Mouse (Mus musculus): ENCODE measurements at regions not wholly inside any gene's neighbourhood (a gene's known extent, or its start where the extent isn't known, plus 50 kb on each side); places are given as distances from the start of the nearest gene placed in this dataset.

GRCm38 (mm10) chr11:24515568-24515967 is 437.7 kb downstream of the Bcl11a start:
- Histone ChIP-seq H3K4me3 (ENCODE audit: low read depth, low read length) (no peak overlapping the region), H3K36me3 (ENCODE audit: control insufficient read depth, insufficient read depth, low read length) (no peaks in the 10 kb centered on the region), H3K4me1 (replicated peaks; ENCODE audit: control insufficient read depth, insufficient read depth, low read length) (no peaks in the 10 kb centered on the region), H3K27ac (ENCODE audit: low read depth) (no peak overlapping the region), H3K4me2 (ENCODE audit: low read length) (no peak overlapping the region), H3K9ac (ENCODE audit: low read length) (no peak overlapping the region), H3K27me3 (replicated peaks; ENCODE audit: control insufficient read depth, insufficient read depth, low read length) (no peaks in the 10 kb centered on the region), H3K9me3 (ENCODE audit: control insufficient read depth, low read length) (no peaks in the 10 kb centered on the region)
- ATAC-seq (replicated peaks; ENCODE audit: low FRiP score, low TSS enrichment, low read depth) (no peak), DNase-seq (ENCODE audit: low spot score) (no peak)

- Histone ChIP-seq H3K27me3 (replicated peaks; ENCODE audit: control insufficient read depth, insufficient read depth, low read length) (no peaks in the 10 kb centered on the region), H3K4me1 (replicated peaks; ENCODE audit: control insufficient read depth, insufficient read depth, low read length) (no peaks in the 10 kb centered on the region), H3K4me2 (ENCODE audit: low read length) (no peak overlapping the region), H3K9ac (ENCODE audit: low read length) (no peak overlapping the region), H3K27ac (ENCODE audit: low read depth) (no peak overlapping the region), H3K36me3 (ENCODE audit: control insufficient read depth, insufficient read depth, low read length) (no peaks in the 10 kb centered on the region), H3K9me3 (ENCODE audit: control insufficient read depth, low read length) (no peaks in the 10 kb centered on the region), H3K4me3 (ENCODE audit: low read depth, low read length) (no peak overlapping the region)
- DNase-seq (ENCODE audit: low spot score) (no peak), ATAC-seq (replicated peaks; ENCODE audit: low FRiP score, low TSS enrichment, low read depth) (no peak)
- 61% methylated on average over 7 of the region's 7 CpGs for WGBS
These were observed 457.6 kb downstream of the Bcl11a start for GRCm38 (mm10) chr11:24535462-24535861.

DNA sequence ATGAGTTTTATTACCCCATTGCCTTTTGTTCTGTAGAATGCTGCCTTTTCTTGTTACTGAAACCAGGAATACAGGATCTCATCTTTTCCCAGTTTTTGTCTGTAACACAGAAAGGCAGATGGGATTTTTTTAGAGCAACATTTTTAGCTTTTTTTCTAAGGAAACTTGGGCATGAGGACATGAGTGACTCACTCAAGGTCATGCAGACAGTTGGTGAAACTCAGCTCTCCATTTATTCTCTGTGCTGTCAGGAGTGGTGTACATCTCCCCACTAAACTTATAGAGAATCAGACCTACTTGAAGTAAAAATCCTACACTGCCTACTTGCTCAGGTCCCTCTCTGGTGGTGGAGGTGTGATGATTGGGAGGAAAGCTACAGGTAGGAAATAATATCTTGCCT is 459.9 kb downstream of the Bcl11a start:
- no peaks in the 10 kb centered on the region for H3K9me3 ChIP-seq (ENCODE audit: control insufficient read depth, low read length)
- H3K9ac ChIP-seq (ENCODE audit: low read length) = no peak overlapping the region
- H3K36me3 ChIP-seq (ENCODE audit: control insufficient read depth, insufficient read depth, low read length) = no peaks in the 10 kb centered on the region
- H3K4me3 ChIP-seq (ENCODE audit: low read depth, low read length) = no peak overlapping the region
- H3K4me1 ChIP-seq (replicated peaks; ENCODE audit: control insufficient read depth, insufficient read depth, low read length) = no peaks in the 10 kb centered on the region
- no peaks in the 10 kb centered on the region for H3K27me3 ChIP-seq (replicated peaks; ENCODE audit: control insufficient read depth, insufficient read depth, low read length)
- ATAC-seq (replicated peaks; ENCODE audit: low FRiP score, low TSS enrichment, low read depth) (no peak), DNase-seq (ENCODE audit: low spot score) (no peak)
- no peak overlapping the region for H3K4me2 ChIP-seq (ENCODE audit: low read length)
- no peak overlapping the region for H3K27ac ChIP-seq (ENCODE audit: low read depth)

GRCm38 (mm10) chr11:24569655-24570054 is 491.8 kb downstream of the Bcl11a start:
- Histone ChIP-seq H3K4me1 (replicated peaks; ENCODE audit: control insufficient read depth, insufficient read depth, low read length) (no peaks in the 10 kb centered on the region), H3K36me3 (ENCODE audit: control insufficient read depth, insufficient read depth, low read length) (no peaks in the 10 kb centered on the region), H3K9ac (ENCODE audit: low read length) (no peak overlapping the region), H3K27ac (ENCODE audit: low read depth) (no peak overlapping the region), H3K4me2 (ENCODE audit: low read length) (no peak overlapping the region), H3K4me3 (ENCODE audit: low read depth, low read length) (no peak overlapping the region), H3K27me3 (replicated peaks; ENCODE audit: control insufficient read depth, insufficient read depth, low read length) (no peaks in the 10 kb centered on the region), H3K9me3 (ENCODE audit: control insufficient read depth, low read length) (no peaks in the 10 kb centered on the region)
- DNase-seq (ENCODE audit: low spot score) (no peak), ATAC-seq (replicated peaks; ENCODE audit: low FRiP score, low TSS enrichment, low read depth) (peak; percentile 98)

DNA sequence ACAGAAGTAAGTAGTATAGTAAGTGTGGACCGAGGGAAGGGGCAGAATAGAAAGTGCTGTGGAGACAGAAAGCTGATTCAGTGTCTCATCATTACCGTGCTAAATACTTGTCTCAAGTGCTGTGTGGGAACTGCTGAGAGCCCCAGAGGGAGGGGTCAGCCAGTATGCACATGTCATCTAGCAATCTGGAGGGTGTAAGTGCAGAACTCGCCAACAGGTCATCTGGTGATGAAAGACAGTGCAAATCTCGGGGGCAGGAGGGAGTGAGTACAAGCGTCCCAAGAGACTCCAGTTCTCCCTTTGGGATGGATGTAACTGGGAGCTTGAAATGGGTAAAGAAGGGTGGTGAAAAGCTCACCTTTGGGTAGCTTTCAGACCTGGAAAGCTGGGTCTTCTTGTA is 535.7 kb downstream of the Bcl11a start:
- Histone ChIP-seq H3K27me3 (replicated peaks; ENCODE audit: control insufficient read depth, insufficient read depth, low read length) (no peaks in the 10 kb centered on the region), H3K9me3 (ENCODE audit: control insufficient read depth, low read length) (no peaks in the 10 kb centered on the region), H3K4me2 (ENCODE audit: low read length) (no peak overlapping the region), H3K9ac (ENCODE audit: low read length) (no peak overlapping the region), H3K27ac (ENCODE audit: low read depth) (no peak overlapping the region), H3K36me3 (ENCODE audit: control insufficient read depth, insufficient read depth, low read length) (no peaks in the 10 kb centered on the region), H3K4me3 (ENCODE audit: low read depth, low read length) (no peak overlapping the region), H3K4me1 (replicated peaks; ENCODE audit: control insufficient read depth, insufficient read depth, low read length) (no peaks in the 10 kb centered on the region)
- DNase-seq (ENCODE audit: low spot score) = no peak
- WGBS = 39% methylated on average over 5 of the region's 5 CpGs
- ATAC-seq (replicated peaks; ENCODE audit: low FRiP score, low TSS enrichment, low read depth) = no peak

- Histone ChIP-seq H3K4me3 (ENCODE audit: low read depth, low read length) (no peak overlapping the region), H3K27me3 (replicated peaks; ENCODE audit: control insufficient read depth, insufficient read depth, low read length) (no peaks in the 10 kb centered on the region), H3K36me3 (ENCODE audit: control insufficient read depth, insufficient read depth, low read length) (no peaks in the 10 kb centered on the region), H3K4me1 (replicated peaks; ENCODE audit: control insufficient read depth, insufficient read depth, low read length) (no peaks in the 10 kb centered on the region), H3K4me2 (ENCODE audit: low read length) (no peak overlapping the region), H3K27ac (ENCODE audit: low read depth) (no peak overlapping the region), H3K9ac (ENCODE audit: low read length) (no peak overlapping the region), H3K9me3 (ENCODE audit: control insufficient read depth, low read length) (no peaks in the 10 kb centered on the region)
- 86% methylated on average over 1 of the region's 1 CpGs for WGBS
- DNase-seq (ENCODE audit: low spot score) (no peak), ATAC-seq (replicated peaks; ENCODE audit: low FRiP score, low TSS enrichment, low read depth) (no peak)
These were observed 537.6 kb downstream of the Bcl11a start for GRCm38 (mm10) chr11:24615436-24615835.

DNA sequence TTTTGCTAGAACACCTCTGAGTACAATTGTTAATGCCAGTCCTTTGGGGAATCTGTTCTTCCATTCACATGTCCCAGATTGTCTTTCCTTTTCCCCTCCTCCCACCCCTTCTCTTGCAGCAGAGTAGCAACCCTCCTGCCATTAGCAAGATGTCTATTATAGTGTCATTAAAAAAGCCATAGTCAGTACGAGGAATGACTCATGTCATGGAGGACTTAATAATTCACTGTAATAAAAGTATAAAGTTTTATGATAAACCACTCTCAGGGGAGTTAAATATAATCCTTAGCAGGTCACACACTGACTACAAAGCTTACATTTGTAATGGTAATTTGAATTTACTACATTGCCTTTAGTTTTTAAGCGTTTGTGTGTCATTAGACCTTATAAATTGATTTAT is 540.7 kb downstream of the Bcl11a start:
- H3K9me3 ChIP-seq (ENCODE audit: control insufficient read depth, low read length) = no peaks in the 10 kb centered on the region
- no peak overlapping the region for H3K4me3 ChIP-seq (ENCODE audit: low read depth, low read length)
- no peaks in the 10 kb centered on the region for H3K36me3 ChIP-seq (ENCODE audit: control insufficient read depth, insufficient read depth, low read length)
- DNase-seq (ENCODE audit: low spot score) (no peak), ATAC-seq (replicated peaks; ENCODE audit: low FRiP score, low TSS enrichment, low read depth) (no peak)
- no peak overlapping the region for H3K4me2 ChIP-seq (ENCODE audit: low read length)
- no peak overlapping the region for H3K9ac ChIP-seq (ENCODE audit: low read length)
- no peaks in the 10 kb centered on the region for H3K27me3 ChIP-seq (replicated peaks; ENCODE audit: control insufficient read depth, insufficient read depth, low read length)
- 53% methylated on average over 2 of the region's 2 CpGs for WGBS
- H3K27ac ChIP-seq (ENCODE audit: low read depth) = no peak overlapping the region
- H3K4me1 ChIP-seq (replicated peaks; ENCODE audit: control insufficient read depth, insufficient read depth, low read length) = no peaks in the 10 kb centered on the region

DNA sequence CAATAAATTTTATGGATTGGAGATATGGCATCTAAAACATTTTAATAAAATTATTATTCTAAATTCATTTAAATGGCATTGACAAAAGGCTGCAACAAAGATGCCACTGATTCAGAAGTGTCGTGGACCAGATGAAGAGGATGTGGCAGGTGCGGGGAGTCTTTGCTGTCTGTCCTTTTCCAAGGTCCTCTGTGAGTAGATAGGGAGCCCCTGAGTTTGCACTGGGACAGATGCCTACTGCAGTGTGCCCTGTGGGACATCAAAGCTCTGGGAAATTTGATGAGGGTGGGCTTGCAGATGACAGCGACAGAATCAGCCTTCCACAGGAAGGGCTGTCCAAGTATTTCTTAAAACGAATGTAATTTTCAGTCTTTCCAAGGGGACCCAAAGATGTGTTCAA is 541.2 kb downstream of the Bcl11a start:
- H3K9me3 ChIP-seq (ENCODE audit: control insufficient read depth, low read length) = no peaks in the 10 kb centered on the region
- H3K4me2 ChIP-seq (ENCODE audit: low read length) = no peak overlapping the region
- no peaks in the 10 kb centered on the region for H3K36me3 ChIP-seq (ENCODE audit: control insufficient read depth, insufficient read depth, low read length)
- WGBS = 75% methylated on average over 4 of the region's 4 CpGs
- no peak overlapping the region for H3K9ac ChIP-seq (ENCODE audit: low read length)
- no peak overlapping the region for H3K27ac ChIP-seq (ENCODE audit: low read depth)
- no peak for DNase-seq (ENCODE audit: low spot score)
- no peak for ATAC-seq (replicated peaks; ENCODE audit: low FRiP score, low TSS enrichment, low read depth)
- no peak overlapping the region for H3K4me3 ChIP-seq (ENCODE audit: low read depth, low read length)
- no peaks in the 10 kb centered on the region for H3K4me1 ChIP-seq (replicated peaks; ENCODE audit: control insufficient read depth, insufficient read depth, low read length)
- no peaks in the 10 kb centered on the region for H3K27me3 ChIP-seq (replicated peaks; ENCODE audit: control insufficient read depth, insufficient read depth, low read length)

DNA sequence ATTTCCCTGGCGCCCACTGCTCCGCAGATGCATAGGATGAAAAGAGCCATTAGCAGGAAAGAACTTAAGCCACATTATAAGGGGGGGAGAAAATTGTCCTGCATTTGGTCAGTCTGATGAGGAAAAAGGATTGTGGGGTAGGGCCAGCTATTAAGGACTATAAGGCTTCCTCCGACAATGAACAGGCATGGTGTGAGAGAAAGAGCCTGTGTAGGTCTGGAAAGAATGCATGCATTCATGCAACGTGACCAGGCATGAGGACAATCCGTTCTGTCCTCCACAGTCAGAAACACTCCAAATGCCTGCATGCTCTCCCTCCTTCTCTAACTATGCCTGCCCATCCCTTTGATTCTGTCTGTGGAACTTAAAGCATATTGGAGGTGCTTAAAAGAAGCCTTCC is 550.8 kb downstream of the Bcl11a start:
- ATAC-seq (replicated peaks; ENCODE audit: low FRiP score, low TSS enrichment, low read depth) = no peak
- H3K4me3 ChIP-seq (ENCODE audit: low read depth, low read length) = no peak overlapping the region
- H3K27me3 ChIP-seq (replicated peaks; ENCODE audit: control insufficient read depth, insufficient read depth, low read length) = no peaks in the 10 kb centered on the region
- no peak overlapping the region for H3K27ac ChIP-seq (ENCODE audit: low read depth)
- no peak overlapping the region for H3K4me2 ChIP-seq (ENCODE audit: low read length)
- H3K36me3 ChIP-seq (ENCODE audit: control insufficient read depth, insufficient read depth, low read length) = no peaks in the 10 kb centered on the region
- H3K9me3 ChIP-seq (ENCODE audit: control insufficient read depth, low read length) = no peaks in the 10 kb centered on the region
- H3K9ac ChIP-seq (ENCODE audit: low read length) = no peak overlapping the region
- no peaks in the 10 kb centered on the region for H3K4me1 ChIP-seq (replicated peaks; ENCODE audit: control insufficient read depth, insufficient read depth, low read length)
- peak; percentile 29 for DNase-seq (ENCODE audit: low spot score)
- WGBS = 63% methylated on average over 5 of the region's 5 CpGs

Measured in intestine, embryonic 14.5 days (tissue).